9 mouse cellular contexts compared by ENCODE assay signal in the genomic region with DNA sequence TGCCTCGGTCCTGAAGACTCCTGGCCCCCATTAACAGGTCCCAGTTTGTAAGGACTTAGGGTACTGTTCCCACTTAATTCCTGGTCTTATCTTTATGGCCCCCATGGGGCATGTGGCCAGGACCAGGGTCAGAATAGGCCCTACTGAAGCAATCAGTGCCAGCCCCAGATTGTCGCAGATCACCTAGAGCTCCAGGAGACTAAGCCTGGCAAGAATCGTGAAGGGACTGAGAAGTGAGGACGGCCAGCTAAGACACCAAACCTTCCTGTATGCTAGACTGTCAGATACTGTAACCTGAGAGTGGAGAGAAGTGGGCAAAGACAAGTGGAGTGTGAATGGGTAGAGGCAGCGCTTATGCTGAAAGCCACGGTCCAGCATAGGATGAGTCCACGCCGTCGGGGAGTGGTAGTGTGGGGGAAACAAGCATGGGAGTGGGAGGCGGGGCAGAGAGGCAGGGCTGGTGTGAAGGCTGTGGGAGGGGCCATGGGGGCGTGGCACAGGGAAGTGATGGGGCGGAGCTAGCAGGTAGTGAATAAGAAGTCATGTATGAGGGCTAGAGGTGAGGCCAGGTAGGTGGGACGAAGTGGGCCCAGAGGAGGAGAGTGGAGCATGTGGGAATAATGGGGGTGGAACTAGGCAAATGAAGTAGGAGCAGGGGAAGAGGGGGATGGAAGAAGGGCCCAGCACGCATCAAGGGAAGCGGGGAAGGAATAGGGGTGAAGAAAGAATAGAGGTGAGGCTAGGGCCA. TPM values are rescaled to one million over a fixed set of nuclear protein-coding genes. Genes with fewer than 3 reads are reported as not detected.
DNase-seq lines count a peak whose midpoint lies in the region; ATAC-seq and TF ChIP-seq lines count a peak whose summit lies in the region.
"Had no signal": no experiment of that assay in that cellular context is flagged by ENCODE, and none has a peak within 500 bp of the region (broad histone marks: within the 10 kb centered on the region; RNA-seq: fewer than 3 reads in every experiment).

No protein-coding gene starts in this region.

- peaks cover 2 to 9% of the 10 kb centered on the region in 2 experiments; a peak in 2 of 4 replicates for H3K4me1 ChIP-seq in ES-E14 (ENCODE audit: control insufficient read depth in 2 of 2, insufficient read depth in 2 of 2, low read length in 2 of 2, poor library complexity in 1 of 2)
- H3K4me1 ChIP-seq in hindbrain, embryonic 10.5 days (replicated peaks): peaks cover 33% of the 10 kb centered on the region
- peaks cover 7% of the 10 kb centered on the region for H3K4me1 ChIP-seq in liver, embryonic 11.5 days (replicated peaks; ENCODE audit: control insufficient read depth, insufficient read depth, low read length)
- peaks cover 25% of the 10 kb centered on the region for H3K4me1 ChIP-seq in neural tube, embryonic 12.5 days

- DNase-seq in CD4-positive helper T cell, adult 2 months (ENCODE audit: low read depth, low spot score): peak; percentile 37
- peak; percentile 91 for DNase-seq in ES-E14 (ENCODE audit: low read depth, low spot score)
- DNase-seq in hindbrain, embryonic 10.5 days (ENCODE audit: low spot score): no peak
- no peak for DNase-seq in liver, embryonic 11.5 days (ENCODE audit: low spot score)
- no peak for DNase-seq in gastrocnemius, postnatal 4 days (ENCODE audit: low spot score in 2 of 2)
- DNase-seq in spleen, postnatal 36 days (ENCODE audit: low spot score in 2 of 2): no peak
- DNase-seq in urinary bladder, postnatal 36 days (ENCODE audit: low spot score in 2 of 2): no peak

- H3K4me2 ChIP-seq in liver, embryonic 11.5 days: peak overlapping the region; percentile 98
- peak overlapping the region; percentile 79 for H3K4me2 ChIP-seq in neural tube, embryonic 12.5 days (replicated peaks)

- 11% methylated on average over 15 of the region's 15 CpGs for WGBS in hindbrain, embryonic 10.5 days
- 9% methylated on average over 15 of the region's 15 CpGs for WGBS in liver, embryonic 11.5 days
- 11% methylated on average over 15 of the region's 15 CpGs for WGBS in neural tube, embryonic 12.5 days

- H3K27ac ChIP-seq in ES-E14 (ENCODE audit: insufficient read depth, low read depth, low read length, poor library complexity, severe bottlenecking): no peak overlapping the region
- no peak overlapping the region for H3K27ac ChIP-seq in hindbrain, embryonic 10.5 days
- H3K27ac ChIP-seq in liver, embryonic 11.5 days (ENCODE audit: low read depth, low read length): no peak overlapping the region
- no peak overlapping the region for H3K27ac ChIP-seq in neural tube, embryonic 12.5 days

- H3K36me3 ChIP-seq in ES-E14 (ENCODE audit: control insufficient read depth, insufficient read depth, low read length, poor library complexity, severe bottlenecking): no peaks in the 10 kb centered on the region
- peaks cover 16% of the 10 kb centered on the region for H3K36me3 ChIP-seq in hindbrain, embryonic 10.5 days
- no peaks in the 10 kb centered on the region for H3K36me3 ChIP-seq in liver, embryonic 11.5 days (ENCODE audit: control insufficient read depth, insufficient read depth, low read length)
- H3K36me3 ChIP-seq in neural tube, embryonic 12.5 days: peaks cover 13% of the 10 kb centered on the region; the same call in 1 of the 2 replicates

- H3K4me3 ChIP-seq in ES-E14 (ENCODE audit: insufficient read depth in 1 of 2, low read depth in 1 of 2, low read length in 2 of 2, poor library complexity in 1 of 2, severe bottlenecking in 1 of 2): peak overlapping the region; percentile 64 to 72
- H3K4me3 ChIP-seq in hindbrain, embryonic 10.5 days: peak overlapping the region; percentile 83
- no peak overlapping the region for H3K4me3 ChIP-seq in liver, embryonic 11.5 days (ENCODE audit: low read depth, low read length)
- H3K4me3 ChIP-seq in neural tube, embryonic 12.5 days: 0 out of 2 replicates have a peak overlapping the region, but pooled peaks have one; percentile 68

- in situ Hi-C loops in ES-E14 (cut with MboI; ENCODE audit: low sequenced_read_pairs in 2 of 2, unreplicated experiment in 2 of 2): no loop called here

- peaks cover 39% of the 10 kb centered on the region for H3K27me3 ChIP-seq in hindbrain, embryonic 10.5 days (ENCODE audit: insufficient read depth, poor library complexity, severe bottlenecking)
- H3K27me3 ChIP-seq in liver, embryonic 11.5 days (replicated peaks; ENCODE audit: control insufficient read depth, insufficient read depth, low read length): peaks cover 54% of the 10 kb centered on the region
- H3K27me3 ChIP-seq in neural tube, embryonic 12.5 days (replicated peaks): peaks cover 18% of the 10 kb centered on the region

- ATAC-seq in liver, embryonic 11.5 days (replicated peaks; ENCODE audit: low FRiP score): no peak
- peak; percentile 39 for ATAC-seq in neural tube, embryonic 12.5 days (ENCODE audit: low FRiP score, low read depth)

- no peaks in the 10 kb centered on the region for H3K9me3 ChIP-seq in ES-E14 (ENCODE audit: control insufficient read depth, insufficient read depth, low read depth, low read length)
- no peaks in the 10 kb centered on the region for H3K9me3 ChIP-seq in hindbrain, embryonic 10.5 days
- H3K9me3 ChIP-seq in liver, embryonic 11.5 days (ENCODE audit: control insufficient read depth, low read length): no peaks in the 10 kb centered on the region
- no peaks in the 10 kb centered on the region for H3K9me3 ChIP-seq in neural tube, embryonic 12.5 days
- H3K9me3 ChIP-seq: megakaryocyte, embryonic 14.5 days had no signal

- no peak overlapping the region for H3K9ac ChIP-seq in ES-E14 (ENCODE audit: insufficient read depth, low read depth, low read length, poor library complexity, severe bottlenecking)
- no peak overlapping the region for H3K9ac ChIP-seq in liver, embryonic 11.5 days (ENCODE audit: low read depth, low read length)
- no peak overlapping the region for H3K9ac ChIP-seq in neural tube, embryonic 12.5 days

TF ChIP-seq in ES-E14, 5 proteins besides CTCF, POLR2A, EP300 and RAD21:
- TF ChIP-seq MAFK (IDR thresholded peaks at IDR 0.05; ENCODE audit: insufficient read depth, low read depth, low read length): no peak
- no peak for TF ChIP-seq ZNF384 (IDR thresholded peaks at IDR 0.05; ENCODE audit: low read depth, low read length)
- TF ChIP-seq ZC3H11A (IDR thresholded peaks at IDR 0.05; ENCODE audit: borderline replicate concordance, low read depth, low read length): no peak
- no peak for TF ChIP-seq CHD2 (IDR thresholded peaks at IDR 0.05; ENCODE audit: low read depth, low read length)
- TF ChIP-seq HCFC1 (IDR thresholded peaks at IDR 0.05; ENCODE audit: borderline replicate concordance, insufficient read depth, low read length): no peak

RNA-seq across cellular contexts. Expression of a gene that starts 8.7 kb away (rescaled TPM):
- total RNA-seq in ES-E14 (2012; rRNA removed): 9.4 and 13.5 TPM in 2 replicates
- polyA plus RNA-seq in hindbrain, embryonic 10.5 days (2016; fragmentation: Nextera tagmentation; extraction: Ambion mirVana): 21.8 and 42.3 TPM in 2 replicates
- 1.3 and 1.7 TPM in 2 replicates for polyA plus RNA-seq in liver, embryonic 11.5 days (2014; fragmentation: Nextera tagmentation; extraction: Ambion mirVana)
- 65.0 and 66.7 TPM in 2 replicates for polyA plus RNA-seq in neural tube, embryonic 12.5 days (2016; fragmentation: Nextera tagmentation; extraction: Ambion mirVana)
- under 1 TPM; 0.81 to 0.88 TPM for total RNA-seq in gastrocnemius, postnatal 4 days (2021)

Comparison
In these comparisons a context has a peak if more than half of its experiments do, and no peak if none do; other contexts are left out.
1. DNase-seq: peak in CD4-positive helper T cell, adult 2 months (single experiment) and ES-E14 (single experiment); none in hindbrain, embryonic 10.5 days (single experiment), liver, embryonic 11.5 days (single experiment), gastrocnemius, postnatal 4 days (0 of 2), spleen, postnatal 36 days (0 of 2) and urinary bladder, postnatal 36 days (0 of 2).